Mouse (Mus musculus) cortical plate, adult 2 months (tissue): ENCODE measurements around the gene Ano6.

Experiments
- CTCF ChIP-seq: fragments of 200-500 bp; IDR thresholded peaks from 2 replicates; pipeline ENCODE4 v1.5.1; 2011; ENCODE audit warnings: mild to moderate bottlenecking, control low read depth, low read length; ENCODE audit not compliant: insufficient read depth; ENCODE audit errors: extremely low read depth
- POLR2A ChIP-seq: fragments of 200-500 bp; IDR thresholded peaks from 2 replicates; pipeline ENCODE4 v1.6.1; 2011; ENCODE audit warnings: mild to moderate bottlenecking, low read length, control low read depth; ENCODE audit not compliant: insufficient read depth; ENCODE audit errors: extremely low read depth

DNA sequence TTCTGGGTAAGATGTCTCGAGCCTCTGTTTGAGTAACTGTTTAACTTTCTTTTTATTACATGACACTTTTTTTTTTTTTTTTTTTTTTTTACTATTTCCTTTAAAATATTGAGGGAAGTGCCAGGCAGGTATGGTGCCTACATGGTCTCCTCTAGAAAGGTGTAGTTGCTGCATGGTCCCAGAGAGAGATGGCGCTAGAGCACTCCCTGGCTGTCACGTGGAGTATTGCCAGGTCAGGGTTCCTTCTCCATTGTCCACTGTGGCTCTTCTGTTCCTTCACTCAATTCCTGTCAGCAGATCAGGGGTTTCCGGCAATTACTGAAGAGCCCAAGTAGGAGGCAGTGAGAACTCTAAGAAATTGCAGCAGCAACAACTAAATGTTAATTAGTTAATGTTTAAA is 152.8 kb downstream of the Ano6 start:
- TF ChIP-seq CTCF (peak; percentile 50), POLR2A (no peak)
